Mouse (Mus musculus) kidney, embryonic 14.5 days (tissue): ENCODE measurements at regions not wholly inside any gene's neighbourhood (a gene's known extent, or its start where the extent isn't known, plus 50 kb on each side); places are given as distances from the start of the nearest gene placed in this dataset.

Experiments used
- ATAC-seq: fragments of 200-750 bp; cut with Nextera tagmentation; 2 replicates; pipeline ENCODE4 v1.8.0; 2017; ENCODE audit warnings: moderate number of reproducible peaks, mild to moderate bottlenecking, moderate TSS enrichment, moderate library complexity; ENCODE audit not compliant: low FRiP score, low TSS enrichment
- H3K27ac ChIP-seq: fragments of 300-500 bp; sonication (generic); 2 replicates; pipeline ENCODE4 v1.5.1; 2014; ENCODE audit warnings: low read depth, mild to moderate bottlenecking, low read length, moderate library complexity, mixed read lengths
- H3K27me3 ChIP-seq: fragments of 300-500 bp; sonication (generic); 2 replicates; pipeline ENCODE4 v1.6.1; 2014; ENCODE audit warnings: mild to moderate bottlenecking, low read length; ENCODE audit not compliant: control insufficient read depth, insufficient read depth
- H3K36me3 ChIP-seq: fragments of 300-500 bp; sonication (generic); 2 replicates; pipeline ENCODE4 v1.6.1; 2014; ENCODE audit warnings: low read length, mixed read lengths; ENCODE audit not compliant: control insufficient read depth, insufficient read depth
- H3K4me1 ChIP-seq: fragments of 300-500 bp; sonication (generic); 2 replicates; pipeline ENCODE4 v1.6.1; 2014; ENCODE audit warnings: low read length, mixed read lengths; ENCODE audit not compliant: control insufficient read depth, insufficient read depth
- H3K4me2 ChIP-seq: fragments of 300-500 bp; sonication (generic); replicated peaks from 2 replicates; pipeline ENCODE4 v1.6.1; 2014; ENCODE audit warnings: low read depth, mild to moderate bottlenecking, low read length
- H3K4me3 ChIP-seq: fragments of 300-500 bp; sonication (generic); 2 replicates; pipeline ENCODE4 v1.5.1; 2014; ENCODE audit warnings: mild to moderate bottlenecking, low read length
- H3K9ac ChIP-seq: fragments of 300-500 bp; sonication (generic); 2 replicates; pipeline ENCODE4 v1.6.1; 2014; ENCODE audit warnings: low read depth, mild to moderate bottlenecking, low read length, moderate library complexity
- H3K9me3 ChIP-seq: fragments of 300-500 bp; sonication (generic); 2 replicates; pipeline ENCODE4 v1.6.1; 2016; ENCODE audit warnings: low read length; ENCODE audit not compliant: control insufficient read depth
- WGBS: fragments of 180-500 bp; shearing (Covaris S2); extraction: QIAGEN DNeasy Blood & Tissue Kit; methylation state at CpG from one replicate; pipeline ENCODE4 v1.1.7; 2014; 5-methylcytosine and 5-hydroxymethylcytosine counted together

DNA sequence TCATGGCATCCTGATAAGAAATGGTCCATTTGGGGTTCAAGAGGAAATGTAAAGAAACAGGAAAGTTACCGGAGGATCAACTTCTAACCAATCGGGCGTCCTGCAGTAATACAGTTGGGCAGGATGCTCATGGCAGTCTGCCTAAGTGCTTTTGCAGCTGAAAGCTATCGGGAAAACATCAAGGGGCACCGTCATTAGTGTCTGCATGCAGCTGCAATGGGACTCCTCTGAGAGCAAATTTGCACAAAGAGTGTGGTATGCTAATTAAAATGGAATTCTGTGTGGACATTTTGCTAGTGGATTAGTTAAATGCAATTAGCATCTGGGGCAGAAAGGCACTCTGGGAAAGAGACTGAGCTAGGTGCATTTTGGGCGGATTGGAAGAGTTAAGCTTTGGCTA lies 160.3 kb downstream of the Utp18 start:
- Histone ChIP-seq H3K9ac (no peak overlapping the region), H3K4me2 (no peak overlapping the region), H3K9me3 (no peaks in the 10 kb centered on the region), H3K27me3 (no peaks in the 10 kb centered on the region), H3K36me3 (no peaks in the 10 kb centered on the region), H3K4me1 (no peaks in the 10 kb centered on the region), H3K4me3 (no peak overlapping the region), H3K27ac (no peak overlapping the region)
- WGBS = 87% methylated on average over 6 of the region's 6 CpGs
- no peak for ATAC-seq

DNA sequence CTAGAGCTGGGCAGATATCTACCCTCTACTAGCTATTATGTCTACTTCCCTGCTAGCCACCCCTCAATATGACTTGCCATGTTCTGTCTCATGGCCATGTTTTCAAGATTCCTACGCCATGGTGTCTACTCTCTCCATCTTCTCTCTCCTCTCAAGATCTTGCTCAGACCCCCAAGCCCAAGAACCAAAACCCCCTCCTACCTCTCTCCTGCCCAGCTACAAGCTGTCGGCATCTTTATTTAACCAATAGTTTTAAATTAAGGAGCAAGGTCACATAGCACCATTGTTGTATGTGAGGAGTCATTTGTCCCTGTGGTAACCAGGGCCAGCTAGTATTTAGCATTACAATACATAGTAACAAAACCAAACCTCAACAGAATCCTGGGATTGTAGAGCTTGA lies 166.4 kb downstream of the Utp18 start:
- no peak for ATAC-seq
- H3K9me3 ChIP-seq = no peaks in the 10 kb centered on the region
- H3K4me1 ChIP-seq = no peaks in the 10 kb centered on the region
- H3K4me2 ChIP-seq = no peak overlapping the region
- 89% methylated on average over 2 of the region's 2 CpGs for WGBS
- H3K27me3 ChIP-seq = no peaks in the 10 kb centered on the region
- H3K9ac ChIP-seq = no peak overlapping the region
- H3K27ac ChIP-seq = no peak overlapping the region
- no peak overlapping the region for H3K4me3 ChIP-seq
- H3K36me3 ChIP-seq = no peaks in the 10 kb centered on the region

DNA sequence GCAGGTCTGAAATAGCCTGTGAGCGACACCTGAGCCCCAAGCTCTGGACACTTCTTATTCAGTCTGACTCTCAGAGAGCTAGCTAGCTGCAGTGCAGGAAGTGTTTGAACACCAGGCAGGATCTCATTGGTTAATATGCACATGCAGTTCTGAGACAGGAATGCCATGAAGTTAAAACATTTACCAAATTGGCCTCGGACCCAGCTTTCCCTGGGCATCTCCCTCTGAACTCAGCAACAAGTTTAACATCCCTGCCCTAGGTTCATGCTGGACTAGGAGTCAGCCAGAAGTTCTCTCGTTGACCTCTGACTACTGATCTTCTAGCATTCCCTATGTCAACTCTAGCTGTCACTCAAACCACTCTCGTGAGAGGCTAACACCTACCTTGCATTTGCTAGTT lies 175.9 kb downstream of the Utp18 start:
- Histone ChIP-seq H3K4me3 (no peak overlapping the region), H3K4me2 (no peak overlapping the region), H3K9ac (no peak overlapping the region), H3K9me3 (no peaks in the 10 kb centered on the region), H3K27ac (no peak overlapping the region), H3K4me1 (no peaks in the 10 kb centered on the region), H3K27me3 (no peaks in the 10 kb centered on the region), H3K36me3 (no peaks in the 10 kb centered on the region)
- WGBS = 74% methylated on average over 4 of the region's 4 CpGs
- no peak for ATAC-seq

DNA sequence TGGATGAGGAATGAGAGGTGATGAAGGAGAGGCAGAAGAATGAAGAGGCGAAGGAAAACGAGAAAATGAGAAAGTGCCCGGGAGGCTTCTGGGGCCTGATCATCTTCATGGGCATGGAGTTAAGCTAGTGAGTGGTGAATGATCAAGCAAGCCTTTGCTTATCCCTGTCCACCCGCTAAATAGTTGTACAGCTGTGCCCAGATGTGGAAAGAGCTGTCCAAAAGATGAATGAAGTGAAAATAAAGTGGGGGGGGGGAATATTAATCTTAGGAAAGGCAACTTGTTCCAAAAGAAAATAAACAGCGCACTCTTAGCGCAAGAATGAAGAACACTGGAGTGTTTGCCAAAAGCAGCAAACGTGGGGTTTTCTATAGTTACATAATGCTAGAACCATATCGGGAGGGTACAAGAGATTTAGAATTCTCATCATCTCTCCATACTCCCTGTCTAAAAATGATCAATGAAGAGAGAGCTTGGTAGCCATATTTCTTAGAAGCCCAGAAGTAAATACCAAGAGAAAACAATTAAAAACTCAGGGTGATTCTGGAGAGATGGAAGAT lies 188.5 kb downstream of the Utp18 start:
- 71% methylated on average over 8 of the region's 8 CpGs for WGBS
- H3K36me3 ChIP-seq = no peaks in the 10 kb centered on the region
- H3K4me2 ChIP-seq = no peak overlapping the region
- H3K9ac ChIP-seq = no peak overlapping the region
- H3K27me3 ChIP-seq = no peaks in the 10 kb centered on the region
- H3K4me3 ChIP-seq = no peak overlapping the region
- no peak for ATAC-seq
- no peak overlapping the region for H3K27ac ChIP-seq
- H3K9me3 ChIP-seq = no peaks in the 10 kb centered on the region
- H3K4me1 ChIP-seq = no peaks in the 10 kb centered on the region

DNA sequence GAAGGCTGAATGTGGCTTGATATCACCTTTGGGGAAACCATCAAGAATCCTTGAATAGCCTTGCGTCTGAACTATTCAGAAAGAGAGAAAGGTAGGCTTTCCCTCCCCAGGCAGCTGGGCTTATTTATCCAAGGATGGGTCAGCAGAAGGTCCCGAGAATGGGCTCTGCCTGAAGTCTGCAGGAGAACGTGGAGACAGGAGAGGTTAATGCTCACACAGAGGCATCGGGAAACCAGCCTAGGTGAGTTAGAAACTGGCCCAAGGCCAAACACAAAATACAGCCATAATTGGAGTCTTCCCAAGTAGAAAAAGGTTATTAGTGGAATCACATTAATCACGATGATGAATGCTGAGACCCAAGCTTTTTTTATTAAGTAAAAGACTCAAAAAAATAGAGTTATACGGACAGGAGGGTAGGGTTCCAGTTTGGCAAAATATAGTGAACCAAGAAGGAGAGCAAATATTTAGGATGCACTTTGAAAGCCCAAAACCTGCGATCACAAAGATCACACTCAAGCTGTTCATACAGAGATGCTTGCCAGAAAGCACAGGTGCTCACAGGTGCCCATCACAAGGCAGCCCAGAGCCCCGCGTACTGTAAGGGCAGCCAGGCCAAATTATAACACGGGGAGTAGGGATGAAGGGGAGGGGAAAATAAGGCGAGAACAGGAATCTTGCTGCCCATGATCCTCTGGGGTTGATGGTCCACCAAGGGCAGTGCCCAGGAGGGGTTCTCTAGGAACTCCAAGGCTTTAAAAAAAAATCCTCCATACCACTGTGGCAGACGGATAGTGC lies 189.3 kb downstream of the Utp18 start:
- Histone ChIP-seq H3K9ac (no peak overlapping the region), H3K4me2 (no peak overlapping the region), H3K4me3 (no peak overlapping the region), H3K36me3 (no peaks in the 10 kb centered on the region), H3K9me3 (no peaks in the 10 kb centered on the region), H3K27ac (no peak overlapping the region), H3K4me1 (no peaks in the 10 kb centered on the region), H3K27me3 (no peaks in the 10 kb centered on the region)
- ATAC-seq = no peak
- 73% methylated on average over 12 of the region's 12 CpGs for WGBS

DNA sequence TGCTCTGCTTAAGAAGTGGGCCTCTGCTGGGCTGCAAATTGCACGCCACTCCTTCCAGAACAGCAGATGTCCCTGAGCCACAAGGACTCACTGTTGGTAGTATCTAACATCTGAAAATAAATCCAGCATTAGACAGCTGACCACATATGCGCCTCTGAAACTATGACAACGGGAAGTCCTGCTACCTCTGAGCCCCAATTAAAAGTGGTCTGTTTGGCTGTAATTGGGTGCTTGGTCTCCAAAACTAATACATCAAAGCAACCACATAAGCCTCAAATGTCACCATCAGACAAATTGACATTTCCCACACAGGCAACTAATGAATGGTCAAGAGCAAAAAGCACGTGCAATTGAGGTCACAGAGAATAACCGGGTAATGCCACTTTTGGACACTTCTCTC lies 201.9 kb downstream of the Utp18 start:
- H3K4me3 ChIP-seq = no peak overlapping the region
- H3K9ac ChIP-seq = no peak overlapping the region
- H3K9me3 ChIP-seq = no peaks in the 10 kb centered on the region
- H3K4me2 ChIP-seq = no peak overlapping the region
- no peak for ATAC-seq
- no peaks in the 10 kb centered on the region for H3K4me1 ChIP-seq
- H3K27ac ChIP-seq = no peak overlapping the region
- H3K27me3 ChIP-seq = no peaks in the 10 kb centered on the region
- WGBS = 83% methylated on average over 5 of the region's 5 CpGs
- no peaks in the 10 kb centered on the region for H3K36me3 ChIP-seq

DNA sequence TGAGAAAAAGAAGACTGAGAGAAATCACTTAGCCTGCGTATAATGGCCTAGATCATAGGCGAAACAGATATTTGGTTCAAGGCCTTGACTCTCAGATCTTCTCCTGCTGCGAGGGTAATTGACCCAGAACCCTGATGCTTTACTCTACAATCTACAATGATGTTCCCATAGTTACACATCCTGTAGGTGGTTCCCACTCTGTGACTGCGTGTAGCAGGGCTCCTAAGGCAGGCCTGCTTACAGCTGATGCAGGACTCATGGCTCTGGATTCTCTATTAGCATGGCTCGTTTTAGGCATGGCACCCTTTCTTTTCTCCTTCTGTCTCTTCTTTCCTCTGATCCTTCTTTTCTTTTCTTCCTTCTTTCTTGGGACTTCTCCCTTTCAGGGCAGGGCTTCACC lies 209.3 kb downstream of the Utp18 start:
- Histone ChIP-seq H3K4me2 (no peak overlapping the region), H3K4me1 (no peaks in the 10 kb centered on the region), H3K27ac (no peak overlapping the region), H3K9ac (no peak overlapping the region), H3K9me3 (no peaks in the 10 kb centered on the region), H3K4me3 (no peak overlapping the region), H3K36me3 (no peaks in the 10 kb centered on the region), H3K27me3 (no peaks in the 10 kb centered on the region)
- WGBS = 82% methylated on average over 5 of the region's 5 CpGs
- ATAC-seq = no peak

DNA sequence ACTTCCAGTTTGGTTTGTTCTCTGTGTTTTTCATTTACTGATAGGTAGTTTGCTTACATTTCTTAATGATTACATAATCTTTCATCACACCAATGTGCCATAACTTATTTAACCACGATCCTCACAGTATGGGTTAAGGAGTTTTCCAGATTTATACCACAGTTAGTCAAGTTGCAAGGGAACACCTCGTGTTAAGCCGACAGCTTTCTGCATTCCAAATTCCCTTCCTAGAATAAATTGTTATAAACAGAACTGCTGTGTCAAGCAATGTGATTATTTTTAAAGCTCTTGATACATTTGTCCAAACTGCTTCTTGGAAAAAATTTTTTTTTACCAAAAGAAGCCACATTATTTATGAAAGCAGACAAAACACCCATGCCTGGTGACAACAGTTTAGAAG lies 213.5 kb downstream of the Utp18 start:
- no peak overlapping the region for H3K4me3 ChIP-seq
- ATAC-seq = no peak
- 78% methylated on average over 3 of the region's 3 CpGs for WGBS
- no peak overlapping the region for H3K4me2 ChIP-seq
- no peaks in the 10 kb centered on the region for H3K9me3 ChIP-seq
- H3K4me1 ChIP-seq = no peaks in the 10 kb centered on the region
- no peaks in the 10 kb centered on the region for H3K27me3 ChIP-seq
- no peaks in the 10 kb centered on the region for H3K36me3 ChIP-seq
- H3K27ac ChIP-seq = no peak overlapping the region
- H3K9ac ChIP-seq = no peak overlapping the region

DNA sequence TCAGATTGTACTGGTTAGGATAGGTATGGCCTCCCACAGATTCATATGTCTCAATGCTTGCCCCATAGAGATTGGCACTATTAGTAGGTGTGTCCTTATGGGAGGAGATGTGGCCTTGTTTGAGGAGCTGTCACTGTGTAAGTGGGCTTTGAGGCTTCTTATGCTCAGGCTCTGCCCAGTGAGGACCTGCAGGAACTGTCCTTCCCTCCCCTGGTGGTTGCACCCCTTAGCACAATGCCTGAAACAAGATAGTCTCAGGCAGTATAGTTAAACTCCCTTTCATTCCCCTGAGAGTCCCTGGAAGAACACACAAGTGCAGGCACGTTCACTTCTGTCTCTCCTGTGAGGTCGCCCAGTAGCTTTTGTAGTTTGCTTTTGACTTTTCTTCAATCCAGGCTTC lies 223.9 kb downstream of the Utp18 start:
- H3K9ac ChIP-seq = no peak overlapping the region
- H3K4me2 ChIP-seq = no peak overlapping the region
- H3K4me1 ChIP-seq = no peaks in the 10 kb centered on the region
- ATAC-seq = no peak
- H3K36me3 ChIP-seq = no peaks in the 10 kb centered on the region
- WGBS = 50% methylated on average over 2 of the region's 2 CpGs
- H3K9me3 ChIP-seq = no peaks in the 10 kb centered on the region
- H3K27me3 ChIP-seq = no peaks in the 10 kb centered on the region
- no peak overlapping the region for H3K4me3 ChIP-seq
- H3K27ac ChIP-seq = no peak overlapping the region
